Mouse (Mus musculus) liver, postnatal 0 days (tissue): Measurements from ENCODE around the gene Klf12. TPM values are rescaled to one million over a fixed set of nuclear protein-coding genes. Genes with fewer than 3 reads are reported as not detected.

Experiments used
- ATAC-seq: fragments of 200-750 bp; cut with Nextera tagmentation; 2 replicates; pipeline ENCODE4 v1.8.0; 2017; ENCODE audit warnings: mild to moderate bottlenecking, moderate library complexity
- DNase-seq: peaks from one replicate; pipeline ENCODE4 v3.0.0-alpha.2; 2016
- H3K27ac ChIP-seq: fragments of 300-500 bp; sonication (generic); 2 replicates; pipeline ENCODE4 v1.5.1; 2014; ENCODE audit warnings: antibody characterized with exemption, moderate library complexity, mild to moderate bottlenecking, low read depth
- H3K27me3 ChIP-seq: fragments of 300-500 bp; sonication (generic); 2 replicates; pipeline ENCODE4 v1.6.1; 2014; ENCODE audit warnings: low read length, control low read depth, mixed read lengths; ENCODE audit not compliant: insufficient read depth
- H3K36me3 ChIP-seq: fragments of 300-500 bp; sonication (generic); replicated peaks from 2 replicates; pipeline ENCODE4 v1.6.1; 2014; ENCODE audit warnings: mild to moderate bottlenecking, control low read depth, low read length, moderate library complexity, mixed read lengths; ENCODE audit not compliant: insufficient read depth
- H3K4me1 ChIP-seq: fragments of 300-500 bp; sonication (generic); 2 replicates; pipeline ENCODE4 v1.6.1; 2014; ENCODE audit warnings: antibody characterized with exemption, mild to moderate bottlenecking, control low read depth; ENCODE audit not compliant: insufficient read depth
- H3K4me2 ChIP-seq: fragments of 300-500 bp; sonication (generic); 2 replicates; pipeline ENCODE4 v1.6.1; 2014; ENCODE audit warnings: low read depth, mild to moderate bottlenecking, low read length, moderate library complexity, mixed read lengths
- H3K4me3 ChIP-seq: fragments of 300-500 bp; sonication (generic); 2 replicates; pipeline ENCODE4 v1.5.1; 2014; ENCODE audit warnings: low read depth, low read length
- H3K9ac ChIP-seq: fragments of 300-500 bp; sonication (generic); replicated peaks from 2 replicates; pipeline ENCODE4 v1.6.1; 2014; ENCODE audit warnings: mild to moderate bottlenecking, moderate library complexity
- H3K9me3 ChIP-seq: fragments of 300-500 bp; sonication (generic); 2 replicates; pipeline ENCODE4 v1.6.1; 2016; ENCODE audit warnings: mild to moderate bottlenecking, control low read depth, low read length, mixed read lengths
- CTCF ChIP-seq: sonication (generic); IDR thresholded peaks from 2 replicates; pipeline ENCODE4 v1.5.1; 2016; ENCODE audit warnings: antibody characterized with exemption, low read depth
- EP300 ChIP-seq: IDR thresholded peaks from 2 replicates; pipeline ENCODE4 v1.6.1; 2016; ENCODE audit warnings: antibody characterized with exemption, low read depth, mild to moderate bottlenecking
- WGBS: fragments of 180-500 bp; shearing (Covaris S2); extraction: QIAGEN DNeasy Blood & Tissue Kit; methylation state at CpG from one replicate; pipeline ENCODE4 v1.1.7; 2014; ENCODE audit not compliant: insufficient replicate concordance; 5-methylcytosine and 5-hydroxymethylcytosine counted together
- polyA plus RNA-seq: library from polyadenylated mRNA; unstranded; fragments of >200 nt; fragmentation: Nextera tagmentation; extraction: Ambion mirVana; gene quantifications from 2 replicates; pipeline ENCODE4 v1.2.1, GENCODE M21; 2015

The Klf12 gene
- polyA plus RNA-seq, 1 experiment from 2014 or later = 5.2 TPM

DNA sequence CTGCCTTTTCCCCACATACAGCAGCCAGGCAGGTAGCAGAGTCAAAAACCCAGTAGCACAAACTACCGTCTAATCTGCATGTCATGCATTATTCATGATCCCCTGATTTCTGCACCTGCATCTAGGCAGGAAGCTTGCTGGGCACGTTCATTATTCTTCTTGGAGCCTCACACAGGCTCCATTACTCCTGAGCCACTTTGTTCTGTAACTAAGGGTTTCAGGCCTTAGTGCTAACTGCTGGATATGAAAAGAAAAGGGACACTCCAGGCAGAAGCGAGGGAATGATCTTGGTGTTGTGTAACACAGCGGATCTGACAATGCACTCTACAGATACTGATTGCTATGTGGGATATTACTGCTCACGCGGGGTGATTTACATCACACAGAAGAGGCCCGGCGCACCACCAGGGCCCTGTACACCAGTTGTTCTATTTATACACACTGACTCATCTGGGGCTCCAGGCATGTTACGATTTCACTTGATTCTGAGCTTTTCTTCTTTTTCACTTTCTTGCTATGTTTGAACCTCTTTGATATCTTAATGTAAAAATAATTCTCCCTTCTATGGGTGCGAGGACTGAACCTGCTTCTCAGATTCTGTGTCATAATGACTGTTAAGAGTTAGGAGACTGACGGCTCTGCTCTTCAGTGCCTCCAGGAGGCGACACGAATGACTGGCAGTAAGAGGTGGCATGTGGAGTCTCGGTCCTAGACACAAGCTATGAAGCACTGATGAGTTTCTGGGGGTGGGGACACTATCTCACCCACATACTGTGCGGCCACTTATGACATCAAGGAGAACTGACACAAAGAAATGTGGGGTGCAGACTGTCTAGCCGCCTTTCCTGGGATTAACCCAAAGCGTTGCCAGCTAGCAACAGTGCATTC lies 340.0 kb downstream of the Klf12 start:
- DNase-seq = no peak
- TF ChIP-seq CTCF = no peak
- TF ChIP-seq EP300 = no peak
- Histone ChIP-seq H3K27ac (no peak overlapping the region), H3K4me2 (no peak overlapping the region), H3K27me3 (no peaks in the 10 kb centered on the region), H3K9me3 (no peaks in the 10 kb centered on the region), H3K4me3 (no peak overlapping the region), H3K9ac (no peak overlapping the region), H3K36me3 (0 out of 2 replicates have a peak, but pooled peaks cover 1% of the 10 kb centered on the region), H3K4me1 (peaks cover 6% of the 10 kb centered on the region)
- WGBS = 73% methylated on average over 17 of the region's 17 CpGs
- peak; percentile 45 for ATAC-seq

DNA sequence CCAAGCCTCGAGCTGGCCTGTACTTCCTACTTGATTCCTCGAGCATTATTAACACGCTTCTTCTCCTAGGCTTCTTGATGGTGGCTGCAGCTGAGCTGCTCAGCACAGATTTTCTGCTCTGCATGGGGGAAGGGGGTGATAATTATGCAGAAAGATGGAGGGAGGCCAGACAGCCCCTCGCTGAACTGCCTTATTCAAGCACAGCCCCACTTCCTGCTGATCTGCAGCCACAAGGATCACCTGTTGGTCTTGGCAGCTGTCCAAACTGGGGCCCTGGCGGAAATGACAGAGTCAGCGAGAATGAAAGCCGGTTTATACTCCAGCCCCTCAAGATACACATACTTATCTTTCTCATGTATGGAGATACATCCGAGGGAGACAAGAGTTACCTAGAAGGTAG lies 341.3 kb downstream of the Klf12 start:
- DNase-seq (peak; percentile 61), ATAC-seq (0 out of 2 replicates have a peak, but pooled peaks have one; percentile 12)
- Histone ChIP-seq H3K9me3 (no peaks in the 10 kb centered on the region), H3K4me1 (peaks cover 6% of the 10 kb centered on the region), H3K27me3 (no peaks in the 10 kb centered on the region), H3K9ac (no peak overlapping the region), H3K4me2 (peak overlapping the region; percentile 33; the same call in 1 of the 2 replicates), H3K4me3 (no peak overlapping the region), H3K27ac (no peak overlapping the region), H3K36me3 (0 out of 2 replicates have a peak, but pooled peaks cover 3% of the 10 kb centered on the region)
- TF ChIP-seq EP300 (no peak), CTCF (no peak)
- WGBS = 22% methylated on average over 8 of the region's 8 CpGs

DNA sequence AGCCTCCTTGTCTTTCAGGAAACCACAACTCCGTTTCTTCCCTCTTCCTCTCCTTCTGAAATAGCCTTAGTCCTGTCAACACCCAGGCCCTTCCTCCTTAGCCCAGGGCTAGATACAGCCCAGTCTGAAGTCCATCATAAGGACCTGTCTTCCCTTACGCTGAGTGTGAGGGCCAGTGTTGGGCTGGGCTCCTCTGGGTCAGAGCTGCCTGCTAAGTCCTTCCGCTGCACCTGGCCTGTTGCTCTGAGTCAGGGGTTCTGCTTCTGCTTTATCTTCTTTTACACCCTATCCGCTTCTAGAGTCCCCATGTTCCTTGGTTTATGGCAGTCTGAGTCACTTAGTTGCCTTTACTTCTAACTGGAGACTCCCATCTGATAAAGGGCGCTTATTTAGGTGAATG lies 351.0 kb downstream of the Klf12 start:
- Histone ChIP-seq H3K36me3 (no peaks in the 10 kb centered on the region), H3K9me3 (no peaks in the 10 kb centered on the region), H3K27me3 (no peaks in the 10 kb centered on the region), H3K4me1 (no peaks in the 10 kb centered on the region), H3K4me3 (no peak overlapping the region), H3K9ac (no peak overlapping the region), H3K27ac (no peak overlapping the region), H3K4me2 (no peak overlapping the region)
- DNase-seq (no peak), ATAC-seq (no peak)
- 52% methylated on average over 5 of the region's 5 CpGs for WGBS
- TF ChIP-seq EP300 (no peak), CTCF (no peak)

DNA sequence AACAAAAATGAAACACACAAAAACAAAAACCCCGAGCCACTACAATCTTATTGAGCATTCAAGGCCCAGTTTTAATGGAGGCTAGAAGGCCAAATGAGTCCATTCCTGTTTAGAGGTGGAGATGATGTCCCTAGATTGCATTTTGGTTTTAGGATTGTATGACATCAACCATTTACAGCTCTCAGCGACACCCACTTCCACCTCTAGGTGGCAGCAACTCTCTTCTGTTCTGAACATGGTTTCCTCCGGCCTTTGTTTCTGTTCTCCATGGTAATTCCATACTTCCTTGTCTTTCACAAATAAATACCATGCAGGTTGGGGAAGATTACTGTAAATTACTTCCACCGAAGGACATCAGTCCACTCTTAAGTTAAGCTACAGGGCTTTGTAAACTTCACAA lies 352.6 kb downstream of the Klf12 start:
- ATAC-seq (no peak), DNase-seq (peak; percentile 69)
- WGBS = 9% methylated on average over 4 of the region's 4 CpGs
- H3K4me2 ChIP-seq = no peak overlapping the region
- no peak overlapping the region for H3K27ac ChIP-seq
- H3K36me3 ChIP-seq = no peaks in the 10 kb centered on the region
- no peak overlapping the region for H3K9ac ChIP-seq
- no peak for TF ChIP-seq EP300
- TF ChIP-seq CTCF = peak; percentile 80
- H3K4me1 ChIP-seq = no peaks in the 10 kb centered on the region
- H3K4me3 ChIP-seq = no peak overlapping the region
- no peaks in the 10 kb centered on the region for H3K9me3 ChIP-seq
- no peaks in the 10 kb centered on the region for H3K27me3 ChIP-seq

DNA sequence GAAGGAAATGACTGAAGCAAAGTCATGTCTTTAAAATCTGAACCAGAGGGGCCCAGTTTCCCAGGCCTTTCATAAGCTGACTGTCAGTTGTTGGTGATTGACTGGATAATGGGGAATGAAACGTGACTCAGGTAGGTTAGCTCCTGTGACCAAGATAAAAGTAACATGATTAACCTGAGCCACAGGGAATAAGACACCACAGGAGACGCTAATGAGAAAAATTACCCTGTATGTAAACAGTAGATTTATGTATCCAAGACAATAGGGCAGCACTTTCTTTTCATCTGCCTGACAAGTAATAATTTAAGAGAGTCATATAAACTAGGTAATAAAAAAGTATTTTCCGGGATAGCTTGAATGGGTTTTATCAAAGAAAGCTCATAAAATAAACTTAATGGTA lies 372.6 kb downstream of the Klf12 start:
- no peak for TF ChIP-seq EP300
- no peak for TF ChIP-seq CTCF
- H3K9ac ChIP-seq = no peak overlapping the region
- H3K4me1 ChIP-seq = no peaks in the 10 kb centered on the region
- no peaks in the 10 kb centered on the region for H3K9me3 ChIP-seq
- no peak for DNase-seq
- no peak overlapping the region for H3K27ac ChIP-seq
- H3K4me2 ChIP-seq = no peak overlapping the region
- no peak overlapping the region for H3K4me3 ChIP-seq
- no peak for ATAC-seq
- no peaks in the 10 kb centered on the region for H3K36me3 ChIP-seq
- no peaks in the 10 kb centered on the region for H3K27me3 ChIP-seq
- 82% methylated on average over 3 of the region's 3 CpGs for WGBS

DNA sequence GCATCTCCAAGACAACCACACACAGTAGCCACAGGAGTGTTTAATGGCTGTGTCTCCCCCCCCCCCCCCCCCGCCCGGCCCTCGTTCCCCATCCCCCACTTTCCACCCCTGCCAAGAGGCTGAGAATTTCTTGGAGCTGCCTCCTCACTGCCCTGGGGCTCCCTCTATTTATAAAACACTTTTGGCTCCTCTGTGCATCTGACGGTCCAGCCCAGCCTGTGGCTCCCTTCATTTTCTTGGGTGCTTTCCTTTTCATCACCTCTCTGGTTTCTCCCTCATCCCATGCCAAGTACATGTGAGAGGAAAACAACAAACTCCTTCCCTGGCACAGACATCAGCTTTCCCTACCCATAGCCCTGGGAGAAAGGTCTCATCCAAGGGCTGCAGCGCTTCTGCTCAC lies 373.6 kb downstream of the Klf12 start:
- 89% methylated on average over 2 of the region's 5 CpGs for WGBS
- H3K4me3 ChIP-seq = no peak overlapping the region
- ATAC-seq = no peak

More for the DNA sequence above, 373.6 kb downstream of the Klf12 start:
- Histone ChIP-seq H3K4me1 (no peaks in the 10 kb centered on the region), H3K27me3 (no peaks in the 10 kb centered on the region), H3K4me2 (no peak overlapping the region), H3K36me3 (no peaks in the 10 kb centered on the region), H3K9ac (no peak overlapping the region), H3K27ac (no peak overlapping the region), H3K9me3 (no peaks in the 10 kb centered on the region)
- TF ChIP-seq EP300 (no peak), CTCF (no peak)
- DNase-seq = no peak
